Mouse (Mus musculus) B cell, adult 62 days (primary cell): ENCODE results near the gene Gnao1. TPM values are rescaled to one million over a fixed set of nuclear protein-coding genes. Genes with fewer than 3 reads are reported as not detected.

ENCODE experiments used
- total RNA-seq: library from RNA; stranded (reverse); gene quantifications from 4 replicates; pipeline ENCODE4 v1.2.4, GENCODE M21; 2023

The Gnao1 gene
- not detected in 4 replicates for total RNA-seq

DNA sequence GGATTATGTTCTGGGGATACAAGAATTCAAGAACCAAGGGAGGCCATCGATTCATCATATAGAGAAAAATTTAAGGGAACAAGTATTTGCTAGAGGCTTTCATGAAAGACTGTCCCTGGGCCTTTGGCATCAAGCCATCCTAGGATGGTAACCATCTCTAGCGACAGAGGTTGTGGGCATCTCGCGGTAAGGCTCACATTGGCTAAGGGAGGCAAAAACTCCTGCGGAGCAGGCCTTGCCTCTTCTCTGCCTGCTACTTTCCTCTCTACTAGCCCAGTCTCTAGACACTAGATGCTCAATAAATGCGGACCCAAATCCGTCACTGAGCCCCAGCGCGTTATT, at the start of gene Gnao1:
Gene Gnao1, plus strand, starts transcription at position 281 of the 342 bp plus-strand sequence.

DNA sequence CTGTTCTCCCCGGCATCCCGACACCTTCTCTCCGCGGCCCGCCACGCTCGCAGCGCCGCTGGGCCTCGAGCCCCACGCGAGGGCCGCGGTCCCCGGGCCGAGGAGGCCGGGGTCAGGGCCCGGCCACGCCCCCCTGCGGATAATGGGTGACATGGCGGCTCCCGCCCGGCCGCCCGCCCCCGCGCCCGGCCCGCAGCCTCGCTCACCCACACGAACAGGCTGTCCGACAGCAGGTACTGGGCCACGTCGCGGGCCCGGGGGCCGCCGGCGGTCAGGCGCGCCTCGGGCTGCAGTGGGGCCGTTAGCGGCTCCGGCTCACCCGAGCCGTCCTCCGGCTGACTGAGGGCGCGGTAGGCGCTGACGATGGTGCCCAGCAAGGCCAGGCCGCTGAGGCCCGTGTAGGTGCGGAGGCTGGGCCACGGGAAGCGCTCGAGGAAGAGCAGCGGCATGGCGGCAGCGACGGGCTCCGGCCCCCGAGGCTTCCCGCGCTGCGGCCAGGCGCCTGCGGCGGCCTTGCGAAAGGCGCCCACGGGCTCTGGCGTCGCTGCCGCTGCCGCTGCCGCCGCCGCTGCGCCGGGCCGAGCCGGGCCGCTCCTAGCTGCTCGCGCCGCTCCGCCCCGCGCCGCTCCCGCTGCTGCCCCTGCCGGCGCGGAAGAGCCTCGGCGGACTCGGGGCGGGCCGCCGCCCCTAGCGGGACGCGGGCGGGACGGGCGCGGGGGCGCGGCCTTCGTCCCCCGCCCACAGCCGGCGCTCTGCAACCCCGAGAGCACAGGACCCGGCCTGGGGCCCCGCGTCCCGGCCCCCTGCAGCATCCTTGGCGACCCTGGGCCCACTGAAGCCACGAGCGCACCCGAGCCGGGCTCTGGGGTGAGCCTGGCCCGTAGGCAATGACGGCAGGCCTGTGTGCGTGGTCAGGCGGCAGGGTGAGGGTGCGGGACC, 202.5 kb downstream of the Gnao1 start, which contains the start of gene Amfr:
Gene Amfr, minus strand, starts transcription at position 830 of the 939 bp plus-strand sequence.

Other genes with a start within 250 kb of the Gnao1 start
- gene Amfr, start 202.9 kb downstream of the Gnao1 start, total RNA-seq, result 74.6 to 79.7 TPM (median 76.3 TPM) in 4 replicates
- 35.4 to 57.6 TPM (median 42.6 TPM) in 4 replicates for gene Nudt21, start 227.1 kb downstream of the Gnao1 start, total RNA-seq
- 13.9 to 18.4 TPM (median 17.1 TPM) in 4 replicates for gene Ogfod1, start 227.2 kb downstream of the Gnao1 start, total RNA-seq